Mouse (Mus musculus) right cerebral cortex, postnatal 25 days (tissue): ENCODE measurements at regions not wholly inside any gene's neighbourhood (a gene's known extent, or its start where the extent isn't known, plus 50 kb on each side); places are given as distances from the start of the nearest gene placed in this dataset.

ENCODE experiments used
- DNase-seq: peaks from one replicate; pipeline ENCODE4 v3.0.0; 2022

DNA sequence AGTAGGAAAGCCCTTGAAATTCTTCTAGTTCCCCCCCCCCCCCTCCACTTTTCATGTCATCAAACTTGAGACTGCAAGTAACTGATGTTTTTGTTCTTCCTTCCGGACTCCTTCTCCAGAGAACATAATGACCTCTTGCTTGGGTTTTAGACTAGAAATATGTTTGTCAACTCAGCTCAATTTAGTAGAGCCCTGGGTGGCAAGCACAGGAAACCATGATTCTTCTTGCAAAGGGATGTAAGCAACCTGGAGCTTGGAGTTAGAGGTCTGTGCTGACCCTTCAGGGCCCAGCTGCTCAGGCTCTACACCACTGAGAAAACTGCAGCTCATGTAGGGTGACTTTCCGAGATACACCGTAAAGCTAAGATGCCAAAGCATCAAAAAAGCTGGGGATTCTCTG lies 127.2 kb upstream of the Meis1 start:
- DNase-seq, result no peak

DNA sequence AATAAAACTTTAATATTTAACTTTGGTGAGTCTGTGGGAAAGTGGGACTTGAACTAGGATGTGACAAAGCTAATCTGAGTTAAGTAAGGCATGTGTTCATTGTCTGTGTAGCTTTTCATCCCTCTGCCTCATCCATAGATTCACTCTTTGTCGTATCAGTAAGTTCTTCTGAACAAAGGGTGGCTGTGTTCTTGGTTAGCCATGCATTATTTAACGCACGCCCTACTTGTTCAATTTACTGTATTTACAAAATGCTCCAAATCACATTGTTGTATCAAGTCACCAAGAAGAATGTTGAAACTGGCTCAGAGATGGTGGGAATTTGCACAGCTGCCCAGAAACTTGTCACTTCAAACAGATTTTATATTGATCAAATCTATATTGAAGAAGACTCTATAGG lies 132.2 kb upstream of the Meis1 start:
- no peak for DNase-seq

DNA sequence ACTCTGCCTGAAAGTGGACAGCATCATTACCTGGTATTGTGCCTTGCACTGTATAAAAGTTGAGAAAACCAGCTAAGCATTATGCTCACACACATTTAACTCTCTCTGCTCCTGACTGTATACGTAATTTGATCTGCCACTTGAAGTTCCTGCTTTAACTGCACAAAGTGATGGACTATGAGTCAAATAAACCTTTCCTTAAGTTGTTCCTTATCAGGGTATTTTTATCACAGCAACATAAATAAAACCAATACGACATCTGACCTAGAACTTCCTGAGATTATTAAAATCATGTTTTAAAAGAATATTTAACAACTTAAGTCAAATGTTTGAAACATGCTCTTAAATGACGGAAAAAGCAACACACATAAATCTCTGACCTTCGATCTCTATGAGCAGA lies 134.9 kb upstream of the Meis1 start:
- DNase-seq, result no peak

DNA sequence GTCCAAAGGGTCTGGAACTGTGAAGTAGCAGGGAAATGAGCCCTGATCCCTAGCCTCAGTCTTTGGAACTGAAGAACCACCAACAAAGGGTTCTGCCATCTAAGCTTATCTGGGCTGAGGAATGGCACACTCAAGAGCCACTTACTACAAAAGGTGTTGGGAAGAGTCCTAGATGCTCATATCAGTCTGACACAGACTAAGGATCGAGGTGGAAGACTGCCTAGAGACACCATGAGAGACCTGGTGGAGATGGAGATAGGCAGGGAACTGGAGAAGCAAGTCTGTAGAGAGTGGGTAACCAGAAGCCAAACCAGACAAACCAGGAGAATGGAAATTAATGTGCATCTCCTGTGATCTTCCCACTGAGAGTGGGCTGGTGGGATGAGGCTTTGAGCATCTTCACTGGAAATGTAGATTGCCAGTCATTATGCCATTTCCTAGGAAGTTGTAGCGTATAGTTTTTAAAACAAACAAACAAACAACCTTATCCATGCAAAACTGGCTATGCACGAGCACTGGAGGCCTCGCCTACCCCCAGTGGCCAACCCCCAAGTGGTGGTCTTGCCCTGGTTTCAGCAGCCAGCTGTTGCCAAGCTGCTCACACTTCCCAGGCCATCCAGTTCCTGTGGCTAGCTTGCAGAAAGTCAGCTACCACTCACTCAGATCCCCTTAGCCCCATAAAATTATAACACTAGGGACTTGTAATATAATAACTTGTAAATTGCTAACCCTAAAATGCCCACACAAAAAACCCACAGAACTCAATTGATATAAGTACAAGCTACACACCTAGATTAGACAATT lies 136.2 kb upstream of the Meis1 start:
- DNase-seq, result no peak

DNA sequence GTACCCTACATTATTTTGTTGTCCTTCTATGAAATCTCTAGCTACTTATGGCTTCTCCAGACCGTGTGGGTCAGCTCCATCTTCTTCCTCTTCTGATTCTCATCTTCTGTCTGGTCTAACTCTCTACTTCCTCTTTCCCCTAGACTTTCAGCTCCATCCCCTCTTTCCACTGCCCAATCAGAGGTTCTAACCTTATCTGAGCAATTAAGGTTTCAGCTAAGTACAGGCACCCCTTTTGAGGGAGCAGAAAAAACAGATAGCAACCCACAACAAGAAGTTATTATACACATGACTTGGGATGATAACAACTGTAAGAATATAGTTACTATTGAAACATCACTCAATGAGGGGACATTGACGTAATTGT lies 136.8 kb upstream of the Meis1 start:
- no peak for DNase-seq

DNA sequence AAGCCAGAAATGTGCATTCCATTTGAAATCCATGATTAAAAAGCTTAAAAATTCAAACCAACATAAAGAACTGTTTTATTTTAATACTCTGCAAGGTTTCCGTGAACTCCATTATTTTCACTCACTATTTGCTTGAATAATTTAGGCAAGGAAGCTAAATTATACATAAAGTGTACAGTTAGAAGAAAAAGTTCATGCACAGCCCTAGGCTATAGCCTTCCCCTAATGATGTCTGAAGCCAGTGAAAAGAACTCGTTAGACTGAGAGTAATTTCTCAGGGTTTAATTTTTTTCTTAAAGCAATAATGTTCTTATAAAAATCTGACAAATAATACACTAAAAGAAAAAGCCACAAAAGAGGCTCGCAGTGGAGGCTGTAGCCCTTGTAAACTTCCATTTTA lies 141.4 kb upstream of the Meis1 start:
- no peak for DNase-seq

DNA sequence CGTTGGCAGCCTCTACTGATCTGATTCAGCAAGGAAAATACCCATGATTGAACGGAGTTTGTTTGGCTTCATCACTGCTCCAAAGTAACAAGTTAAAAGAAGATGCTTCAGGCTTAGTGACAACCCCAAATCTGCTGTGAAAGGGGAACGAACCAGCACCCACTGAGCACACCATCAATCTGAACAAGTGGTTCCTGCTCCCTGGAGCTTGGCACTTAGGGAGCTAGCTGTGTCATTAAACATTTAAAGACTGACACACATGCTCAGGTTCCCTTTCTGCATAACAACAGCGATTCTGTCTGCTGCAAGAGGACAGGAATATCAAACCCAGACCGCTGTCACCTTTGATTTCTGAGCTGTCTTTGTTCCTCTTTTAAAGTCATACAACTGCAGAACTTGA lies 141.9 kb upstream of the Meis1 start:
- DNase-seq, result no peak

DNA sequence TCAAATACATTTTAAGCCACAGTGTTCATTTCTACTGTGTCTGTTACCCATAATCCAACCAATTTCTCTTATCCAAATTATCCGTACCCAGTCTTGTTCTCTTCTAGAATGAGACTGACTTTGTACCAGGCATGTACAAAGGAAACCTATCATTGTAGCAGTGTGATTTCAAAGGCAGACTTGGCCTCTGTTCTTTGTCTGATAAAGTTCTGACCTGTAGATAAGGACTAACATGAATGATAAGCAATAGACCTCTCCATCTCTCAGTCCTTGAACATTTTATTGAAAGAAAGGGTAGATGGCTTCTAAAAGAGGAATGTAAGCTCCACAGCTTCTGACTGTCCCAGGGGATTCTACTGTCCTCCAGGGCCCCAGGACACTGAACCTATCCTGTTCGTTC lies 152.2 kb upstream of the Meis1 start:
- no peak for DNase-seq

DNA sequence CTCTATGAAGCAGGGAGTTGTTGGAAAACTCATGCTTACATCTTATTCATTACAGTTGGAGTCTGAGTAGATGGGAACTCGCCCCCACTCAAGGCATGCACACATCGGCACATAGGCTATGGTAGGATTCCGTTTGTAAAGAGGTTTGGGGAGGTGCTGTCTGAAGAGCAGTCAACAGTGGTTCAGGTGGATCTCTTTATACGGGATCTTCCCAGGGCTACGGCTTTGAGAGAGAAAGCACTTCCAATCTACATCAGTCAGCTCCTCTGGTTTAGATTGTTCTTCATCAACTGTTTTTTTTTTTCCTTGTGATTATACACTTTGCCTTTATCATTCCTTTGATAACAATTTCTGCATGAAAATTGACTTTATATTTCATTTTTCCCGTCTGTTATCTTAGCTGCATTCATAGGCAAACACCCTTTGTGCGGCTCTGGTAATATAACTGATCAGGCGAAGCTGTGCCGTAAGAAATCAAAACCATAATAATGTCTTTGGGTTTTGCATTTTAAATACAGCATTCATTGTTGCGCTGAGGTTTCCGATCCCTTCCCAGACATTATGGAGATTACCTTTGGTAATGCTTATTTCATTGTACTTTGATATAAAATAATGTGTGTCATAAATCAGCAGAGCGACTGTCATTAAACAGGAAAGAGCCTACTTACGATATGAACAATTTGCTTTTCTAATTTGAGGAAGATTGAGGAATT lies 155.7 kb upstream of the Meis1 start:
- DNase-seq, result no peak

DNA sequence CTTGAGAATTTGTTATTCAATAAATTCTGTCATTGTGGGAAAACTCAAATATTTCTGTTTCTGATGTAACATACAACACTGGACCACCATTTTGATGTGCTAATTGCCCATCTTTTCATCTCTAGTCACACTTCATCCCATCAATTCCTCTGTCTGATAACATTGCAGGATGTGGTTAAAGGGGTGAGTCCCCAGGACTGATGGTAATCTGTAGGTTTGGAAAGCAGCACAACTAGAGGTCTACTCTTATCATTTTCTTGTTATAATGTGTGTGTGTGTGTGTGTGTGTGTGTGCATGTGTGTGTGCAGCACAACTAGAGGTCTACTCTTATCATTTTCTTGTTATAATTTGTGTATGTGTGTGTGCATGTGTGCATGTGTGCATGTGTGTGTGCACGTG lies 160.5 kb upstream of the Meis1 start:
- no peak for DNase-seq

DNA sequence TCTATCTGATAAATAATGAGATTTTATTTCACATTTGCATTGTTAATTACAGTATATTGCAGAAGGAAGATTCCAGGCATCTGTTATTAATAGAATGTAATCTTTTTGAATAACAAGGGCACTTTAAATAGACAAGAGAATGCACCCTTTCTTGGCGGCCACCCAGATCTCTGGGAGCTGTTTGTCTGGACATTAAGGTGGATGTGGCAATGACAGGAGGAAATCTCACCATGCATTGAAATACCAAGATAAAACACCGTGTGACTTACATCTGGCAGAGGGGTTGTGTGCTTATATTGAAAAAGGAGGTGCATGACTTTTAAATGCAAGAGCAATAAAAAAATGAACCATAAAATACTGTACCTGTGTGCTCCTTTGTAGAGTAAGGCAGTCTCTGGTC lies 171.0 kb upstream of the Meis1 start:
- DNase-seq, result no peak

DNA sequence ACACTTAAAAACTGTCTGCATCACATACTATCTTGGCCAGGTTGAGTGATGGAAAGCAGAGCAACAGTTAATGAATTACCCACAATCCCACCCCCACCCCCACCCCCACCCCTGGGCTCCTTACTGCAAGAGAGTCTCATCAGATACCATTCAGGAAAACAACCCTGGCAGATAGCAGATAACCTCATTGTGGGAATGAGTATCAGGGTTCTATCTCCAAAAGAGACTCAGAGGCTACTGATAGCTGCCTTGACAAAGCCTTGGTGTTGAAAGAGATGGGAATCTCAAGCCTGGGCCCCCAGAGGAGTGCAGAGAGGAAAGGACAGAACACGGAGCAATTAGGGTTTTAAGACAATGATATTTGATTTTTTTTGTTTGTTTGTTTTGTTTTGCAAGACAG lies 175.7 kb upstream of the Meis1 start:
- no peak for DNase-seq

DNA sequence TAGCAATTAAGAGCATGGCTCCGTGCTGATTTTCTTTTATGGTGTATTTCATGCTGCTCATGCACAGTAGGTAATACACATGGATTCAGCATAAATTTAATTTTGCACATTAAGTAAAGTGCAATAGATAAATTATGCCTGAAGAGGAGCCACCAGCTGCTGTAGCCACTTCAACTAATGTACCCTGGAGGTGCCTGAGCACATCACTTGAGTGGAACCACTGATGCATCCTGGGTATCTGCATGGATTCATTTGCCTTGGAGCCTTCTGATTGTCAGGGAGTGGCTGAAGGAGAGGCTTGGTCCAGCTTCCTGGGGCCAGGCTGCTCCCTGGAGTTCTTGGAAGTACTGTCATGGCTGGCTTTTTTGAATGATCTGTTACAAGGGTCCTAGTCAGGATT lies 179.0 kb upstream of the Meis1 start:
- no peak for DNase-seq

DNA sequence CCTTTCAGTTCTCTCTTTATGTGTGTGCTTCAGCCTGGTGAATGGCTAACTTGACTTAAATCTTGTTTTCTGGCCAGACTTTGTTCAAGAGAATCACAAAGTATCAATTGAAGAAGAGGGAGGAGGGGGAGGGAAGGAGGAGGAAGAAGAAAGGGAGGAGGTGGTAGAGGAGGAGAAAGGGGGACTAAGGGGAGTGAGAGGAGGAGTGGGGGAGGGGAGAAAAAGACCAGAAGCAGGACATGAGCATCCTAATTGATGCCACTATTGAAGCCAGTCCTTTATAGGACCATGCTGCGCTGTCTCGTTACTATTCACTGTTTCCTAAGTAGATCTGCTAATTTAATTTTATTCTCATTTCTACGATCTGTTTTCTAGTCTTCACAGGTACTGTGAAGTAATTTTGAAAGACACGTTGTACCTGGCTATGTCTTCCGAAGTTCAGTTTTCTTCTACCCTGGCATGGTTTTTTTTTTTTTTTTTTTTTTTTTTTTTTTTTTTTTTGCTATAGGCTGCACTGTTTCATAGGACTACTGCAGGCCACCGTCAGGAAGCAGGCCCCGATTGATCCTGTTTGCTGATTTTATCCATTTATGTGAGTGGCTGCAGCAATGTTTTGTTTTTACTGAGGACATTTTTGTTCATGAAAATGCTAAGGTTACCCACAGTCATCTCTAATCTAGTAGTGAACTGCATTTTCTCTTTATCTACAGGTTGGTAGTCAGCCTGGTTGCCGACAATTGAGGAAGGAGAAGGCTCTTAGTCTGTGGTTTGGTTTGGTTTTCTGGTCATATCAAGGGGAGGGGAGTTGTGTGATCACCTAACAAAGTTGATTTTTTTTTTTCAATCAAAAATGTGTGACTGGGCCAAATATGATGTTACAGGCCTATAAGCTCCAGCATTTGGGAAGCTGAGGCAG lies 184.1 kb upstream of the Meis1 start:
- DNase-seq, result no peak

DNA sequence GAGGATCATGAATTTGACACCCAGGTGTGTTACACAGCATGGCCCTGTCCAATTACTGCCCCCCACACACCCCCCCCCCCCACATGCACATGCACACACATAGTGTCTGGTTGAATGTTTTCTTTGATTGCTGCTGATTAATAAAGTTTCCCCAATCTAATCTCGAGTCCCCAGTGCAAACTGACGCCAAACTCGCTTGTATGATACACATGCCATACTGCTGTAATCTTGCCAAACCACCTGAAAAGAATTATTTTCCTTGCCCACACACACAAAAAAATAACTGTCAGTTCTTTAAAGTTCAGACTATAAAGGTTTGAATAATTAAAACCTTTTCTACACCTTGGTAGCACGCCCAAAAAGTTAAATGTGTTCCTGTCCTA lies 184.7 kb upstream of the Meis1 start:
- DNase-seq, result no peak

DNA sequence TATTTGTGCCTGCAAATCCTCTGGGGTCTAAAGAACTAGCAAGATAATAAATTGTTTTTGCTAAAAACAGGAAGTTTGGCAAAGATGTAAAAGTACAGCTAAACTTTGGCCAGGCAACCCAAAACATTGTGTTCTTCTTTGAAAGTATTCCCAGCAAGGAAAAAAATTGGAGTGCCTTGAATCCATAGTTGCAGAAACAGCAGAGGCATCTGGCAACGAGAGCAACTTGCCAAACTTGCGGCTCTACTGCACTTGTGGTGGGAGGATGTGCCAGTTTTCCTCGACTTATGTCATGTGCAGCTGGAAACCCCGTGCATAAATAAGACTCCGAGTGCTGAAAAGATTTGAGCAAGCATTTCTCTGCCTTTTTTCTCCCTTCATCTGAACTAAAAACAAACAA lies 185.2 kb upstream of the Meis1 start:
- peak; percentile 50 for DNase-seq

DNA sequence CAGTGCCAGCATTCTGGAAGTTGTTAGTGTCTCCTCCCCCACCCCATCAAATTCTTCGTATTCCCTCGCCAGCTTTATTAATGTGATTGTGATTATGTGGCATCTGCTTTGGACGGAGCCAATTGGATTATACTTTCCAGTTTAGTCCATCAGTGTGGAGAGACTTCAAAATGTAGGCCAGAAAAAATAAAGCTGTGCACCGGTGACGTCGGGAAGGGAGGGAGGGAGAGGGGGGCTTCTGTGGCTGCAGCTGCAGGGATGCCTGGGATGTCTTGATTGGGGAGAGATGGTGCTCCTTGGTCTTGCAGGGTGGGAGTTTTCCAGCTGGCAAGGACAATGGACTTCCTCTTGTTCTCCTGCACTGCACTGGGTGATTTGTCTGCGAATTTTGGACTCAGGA lies 185.7 kb upstream of the Meis1 start:
- no peak for DNase-seq

DNA sequence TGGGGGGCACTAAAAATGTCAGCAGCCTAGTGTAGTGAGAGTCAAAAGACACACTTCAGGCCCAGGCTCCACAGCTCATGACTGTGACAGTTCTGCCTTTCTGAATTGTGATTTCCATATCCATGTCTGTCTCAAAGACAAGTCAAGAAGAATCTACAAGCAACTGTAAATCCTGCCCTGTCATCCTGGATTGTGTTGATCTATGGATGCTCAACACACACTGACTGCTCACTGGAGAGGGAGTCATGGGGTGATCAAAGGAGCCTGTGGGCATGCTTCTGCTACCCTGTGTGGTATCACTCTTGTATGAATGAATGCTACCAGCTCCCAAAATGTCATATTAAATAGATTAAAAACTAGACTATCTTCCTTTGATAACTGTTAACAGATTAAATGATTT lies 186.4 kb upstream of the Meis1 start:
- no peak for DNase-seq

DNA sequence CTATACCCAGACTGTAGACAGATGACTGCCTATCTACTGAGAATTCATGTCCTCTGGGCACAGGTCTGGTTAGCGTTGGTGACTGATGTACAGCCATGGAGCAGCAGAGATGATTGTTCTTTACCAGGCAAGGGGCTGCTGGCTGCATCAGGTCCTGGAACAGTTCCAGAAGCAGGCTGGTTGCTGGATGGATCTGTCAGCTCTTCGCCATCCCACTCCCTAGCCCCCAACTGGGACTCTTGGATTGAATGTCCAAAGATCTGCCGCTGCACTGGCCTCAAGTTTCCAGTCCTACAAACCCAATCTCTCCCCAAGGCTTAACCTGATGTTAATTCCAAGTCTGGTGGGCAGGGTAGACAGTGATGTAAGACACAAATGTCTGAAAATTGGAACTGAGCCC lies 200.7 kb upstream of the Meis1 start:
- DNase-seq, result no peak

DNA sequence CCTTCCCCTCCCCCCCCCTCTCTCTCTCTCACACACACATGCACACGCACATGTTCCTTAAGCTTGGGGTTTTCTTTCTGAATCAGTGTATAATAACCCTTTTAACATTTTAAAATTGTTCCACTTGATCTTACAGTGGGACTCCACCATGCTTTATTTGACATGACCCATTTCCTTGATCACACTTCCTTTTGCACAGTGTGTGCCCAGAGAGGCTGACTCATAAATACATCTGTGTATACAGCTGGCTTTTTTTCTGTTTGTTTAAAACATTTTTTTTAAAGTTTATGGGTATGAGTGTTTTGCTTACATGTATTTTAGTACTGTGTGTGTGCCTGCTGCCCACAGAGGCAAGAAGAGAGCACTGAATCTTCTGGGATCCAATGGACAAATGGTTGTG lies 202.7 kb upstream of the Meis1 start:
- DNase-seq, result no peak

DNA sequence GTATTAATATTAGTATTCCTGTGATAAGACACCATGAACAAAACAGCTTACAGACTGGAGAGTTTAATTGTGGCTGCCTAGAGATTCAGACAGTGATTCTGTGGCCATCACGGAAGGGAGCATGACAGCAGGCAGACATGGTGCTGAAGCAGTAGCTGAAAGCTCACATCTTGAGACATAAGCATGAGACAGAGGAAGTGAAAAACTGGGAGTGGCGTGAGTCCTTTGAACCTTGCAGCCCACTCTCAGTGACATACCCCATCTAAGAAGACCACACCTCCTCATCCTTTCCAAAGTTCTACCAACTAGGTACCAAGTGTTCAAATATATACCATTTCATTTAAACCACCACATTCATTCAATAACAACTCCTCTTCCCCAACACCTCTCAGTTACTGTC lies 208.0 kb upstream of the Meis1 start:
- DNase-seq, result no peak

DNA sequence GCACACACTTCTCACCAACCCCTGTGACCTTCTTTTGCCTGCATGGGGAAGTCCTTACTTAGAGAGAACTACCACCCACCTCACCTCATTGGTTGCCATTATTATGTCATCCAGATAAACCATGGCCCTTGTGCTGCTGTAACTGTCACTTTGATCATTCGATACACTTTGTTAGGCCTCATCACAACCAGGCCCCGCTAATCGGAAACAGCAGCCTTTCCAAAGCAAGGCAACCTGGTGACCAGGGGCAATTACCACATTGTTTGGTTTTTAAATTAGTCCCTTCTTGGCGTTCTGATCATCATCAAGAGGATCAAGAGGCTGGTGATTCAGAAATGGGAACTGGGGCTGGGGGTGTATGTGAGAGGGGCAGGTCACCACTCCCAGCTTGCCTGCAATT lies 208.9 kb upstream of the Meis1 start:
- DNase-seq, result no peak

DNA sequence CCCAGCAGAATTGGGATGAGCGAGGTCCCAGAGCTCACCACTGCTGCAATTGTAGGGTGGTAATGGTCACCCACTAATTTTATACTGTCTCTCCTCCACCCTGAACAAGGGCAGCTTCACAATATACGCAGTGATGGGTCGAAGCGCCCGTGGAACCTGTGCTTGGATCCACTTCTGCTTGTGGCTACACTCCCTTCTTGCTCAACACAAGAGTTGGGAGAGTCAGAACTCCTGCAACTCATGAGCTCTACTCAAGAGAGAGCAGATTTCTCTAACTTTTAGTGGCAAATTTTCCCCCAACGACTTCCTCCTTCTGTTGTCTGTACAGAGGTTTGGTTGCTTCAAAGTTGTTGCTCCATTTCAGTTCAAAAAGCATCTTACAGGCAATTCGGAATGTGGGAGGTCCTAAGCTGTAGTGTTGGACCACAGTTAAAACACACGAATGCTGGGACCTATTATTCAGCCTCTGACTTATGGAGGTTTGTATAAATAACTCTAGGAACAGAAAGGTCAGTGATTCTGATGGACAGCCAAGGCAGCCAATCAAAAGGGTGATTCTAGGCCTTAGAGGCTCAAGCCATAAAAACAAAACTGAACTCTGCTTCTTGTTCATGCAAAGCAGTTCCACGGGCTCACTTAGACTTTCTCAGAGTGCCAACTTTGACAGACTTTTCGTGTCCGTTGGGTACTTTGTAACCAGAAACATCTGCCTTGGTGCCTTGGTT lies 227.8 kb upstream of the Meis1 start:
- DNase-seq, result no peak
